7 mouse cellular contexts compared by ENCODE assay signal in genomic region chr8:125054436-125054810, GRCm38 (mm10). TPM values are rescaled to one million over a fixed set of nuclear protein-coding genes. Genes with fewer than 3 reads are reported as not detected.
DNase-seq lines count a peak whose midpoint lies in the region; ATAC-seq and TF ChIP-seq lines count a peak whose summit lies in the region.

No protein-coding gene starts in this region.

- H3K9ac ChIP-seq in embryonic facial prominence, embryonic 14.5 days (ENCODE audit: low read depth, low read length), result peak overlapping the region; percentile 80
- H3K9ac ChIP-seq in heart, embryonic 14.5 days (ENCODE audit: low read length), result peak overlapping the region; percentile 79
- peak overlapping the region; percentile 80 for H3K9ac ChIP-seq in kidney, embryonic 16.5 days (replicated peaks; ENCODE audit: low read length)

- TF ChIP-seq POLR2A in lung, adult 2 months (IDR thresholded peaks at IDR 0.05; ENCODE audit: borderline replicate concordance, extremely low read depth, low read depth, low read length), result peak; percentile 58; the same call in 1 of the 2 replicates

- 0% methylated on average over 21 of the region's 38 CpGs for WGBS in embryonic facial prominence, embryonic 14.5 days
- WGBS in heart, embryonic 14.5 days, result under 1% methylated on average over 36 of the region's 38 CpGs
- 0% methylated on average over 36 of the region's 38 CpGs for WGBS in kidney, embryonic 16.5 days
- WGBS in lung, adult 2 months, result under 1% methylated on average over 38 of the region's 38 CpGs

- ATAC-seq in CD4-positive, CD25-positive, alpha-beta regulatory T cell, adult 4 months, result peak; percentile 63
- peak; percentile 53 for ATAC-seq in embryonic facial prominence, embryonic 14.5 days (ENCODE audit: low read depth)
- peak; percentile 28 for ATAC-seq in heart, embryonic 14.5 days (ENCODE audit: insufficient number of reproducible peaks, insufficient read depth, low FRiP score, low read depth)
- ATAC-seq in kidney, embryonic 16.5 days (ENCODE audit: low FRiP score, low TSS enrichment), result peak; percentile 70
- peak; percentile 39; the same call in 1 of the 2 replicates for ATAC-seq in neutrophil, adult 5-6 weeks (ENCODE audit: extremely low read depth, insufficient number of reproducible peaks, low FRiP score, poor library complexity, severe bottlenecking)

- H3K4me1 ChIP-seq in embryonic facial prominence, embryonic 14.5 days (ENCODE audit: control insufficient read depth, insufficient read depth, low read length), result 0 out of 2 replicates have a peak, but pooled peaks cover 5% of the 10 kb centered on the region
- peaks cover 2 to 10% of the 10 kb centered on the region in 2 experiments; a peak in 3 of 4 replicates for H3K4me1 ChIP-seq in heart, embryonic 14.5 days (ENCODE audit: control insufficient read depth in 2 of 2, insufficient read depth in 2 of 2, low read length in 2 of 2)
- H3K4me1 ChIP-seq in kidney, embryonic 16.5 days (ENCODE audit: insufficient read depth, low read length), result peaks cover 11% of the 10 kb centered on the region
- no peaks in the 10 kb centered on the region for H3K4me1 ChIP-seq in lung, adult 2 months (ENCODE audit: control insufficient read depth, insufficient read depth, low read length)

- H3K27me3 ChIP-seq in embryonic facial prominence, embryonic 14.5 days (replicated peaks; ENCODE audit: control insufficient read depth, insufficient read depth, low read length), result peaks cover 25% of the 10 kb centered on the region
- H3K27me3 ChIP-seq in heart, embryonic 14.5 days (ENCODE audit: control insufficient read depth, insufficient read depth, low read length), result no peaks in the 10 kb centered on the region
- peaks cover 21% of the 10 kb centered on the region for H3K27me3 ChIP-seq in kidney, embryonic 16.5 days (ENCODE audit: insufficient read depth, low read length)

- peak overlapping the region; percentile 78 for H3K27ac ChIP-seq in embryonic facial prominence, embryonic 14.5 days (replicated peaks; ENCODE audit: low read depth, low read length)
- H3K27ac ChIP-seq in heart, embryonic 14.5 days (replicated peaks in 1 of 2; ENCODE audit: control insufficient read depth in 1 of 2, insufficient read depth in 1 of 2, low read depth in 2 of 2, low read length in 2 of 2), result peak overlapping the region; percentile 2 to 64; a peak in 3 of 4 replicates
- H3K27ac ChIP-seq in kidney, embryonic 16.5 days (ENCODE audit: low read length), result peak overlapping the region; percentile 78

- peak; percentile 80 for DNase-seq in MN1 (ENCODE audit: low spot score)
- DNase-seq in embryonic facial prominence, embryonic 14.5 days (ENCODE audit: low spot score), result peak; percentile 47
- peak; percentile 36 for DNase-seq in lung, adult 2 months

- H3K4me2 ChIP-seq in embryonic facial prominence, embryonic 14.5 days (ENCODE audit: low read depth, low read length), result peak overlapping the region; percentile 94
- peak overlapping the region; percentile 80 for H3K4me2 ChIP-seq in heart, embryonic 14.5 days (ENCODE audit: low read length)
- peak overlapping the region; percentile 95 for H3K4me2 ChIP-seq in kidney, embryonic 16.5 days (replicated peaks; ENCODE audit: low read depth, low read length)

- no peaks in the 10 kb centered on the region for H3K36me3 ChIP-seq in embryonic facial prominence, embryonic 14.5 days (ENCODE audit: control insufficient read depth, insufficient read depth, low read length)
- H3K36me3 ChIP-seq in heart, embryonic 14.5 days (ENCODE audit: control insufficient read depth, insufficient read depth, low read length), result no peaks in the 10 kb centered on the region
- H3K36me3 ChIP-seq in kidney, embryonic 16.5 days (ENCODE audit: insufficient read depth, low read length), result no peaks in the 10 kb centered on the region

- H3K9me3 ChIP-seq in embryonic facial prominence, embryonic 14.5 days (ENCODE audit: control insufficient read depth, low read length), result no peaks in the 10 kb centered on the region
- no peaks in the 10 kb centered on the region for H3K9me3 ChIP-seq in heart, embryonic 14.5 days (ENCODE audit: control insufficient read depth, low read length)
- H3K9me3 ChIP-seq in kidney, embryonic 16.5 days (ENCODE audit: low read length), result no peaks in the 10 kb centered on the region

- H3K4me3 ChIP-seq in embryonic facial prominence, embryonic 14.5 days (ENCODE audit: low read depth, low read length), result peak overlapping the region; percentile 77
- peak overlapping the region; percentile 55 to 60 for H3K4me3 ChIP-seq in heart, embryonic 14.5 days (ENCODE audit: control insufficient read depth in 1 of 2, insufficient read depth in 1 of 2, low read depth in 1 of 2, low read length in 2 of 2)
- H3K4me3 ChIP-seq in kidney, embryonic 16.5 days (ENCODE audit: low read length), result peak overlapping the region; percentile 74
- H3K4me3 ChIP-seq in lung, adult 2 months (replicated peaks; ENCODE audit: extremely low read depth, low read depth, low read length), result peak overlapping the region; percentile 81

- TF ChIP-seq CTCF in lung, adult 2 months (IDR thresholded peaks at IDR 0.05; ENCODE audit: insufficient read depth, low read length), result no peak

RNA-seq across cellular contexts. Expression of gene Disc1, which starts 0.4 kb away (rescaled TPM):
- under 1 TPM in 1 of 2 experiments, not detected in 1; 0.19 TPM for polyA plus RNA-seq in CD4-positive, CD25-positive, alpha-beta regulatory T cell, adult 4 months (2017; shearing (Covaris generic))
- polyA plus RNA-seq in embryonic facial prominence, embryonic 14.5 days (2014; fragmentation: Nextera tagmentation; extraction: Ambion mirVana), result 1.5 and 1.6 TPM in 2 replicates
- 2.0 and 4.2 TPM in 2 replicates for polyA plus RNA-seq in heart, embryonic 14.5 days (2014; fragmentation: Nextera tagmentation; extraction: Ambion mirVana)
- polyA plus RNA-seq in kidney, embryonic 16.5 days (2015; fragmentation: Nextera tagmentation; extraction: Ambion mirVana), result 2.1 and 3.2 TPM in 2 replicates
- polyA plus RNA-seq in lung, adult 2 months (2012; rRNA removed), result 1.1 and 1.4 TPM in 2 replicates
- 0.37 and 0.93 TPM in 2 replicates for total RNA-seq in neutrophil, adult 5-6 weeks (2017)

RNA-seq across cellular contexts. Expression of gene Tsnax, which starts 41.6 kb away (rescaled TPM):
- polyA plus RNA-seq in CD4-positive, CD25-positive, alpha-beta regulatory T cell, adult 4 months (2017; shearing (Covaris generic)), result 10 to 100 TPM; 68.3 to 82.6 TPM
- 130 and 138 TPM in 2 replicates for polyA plus RNA-seq in embryonic facial prominence, embryonic 14.5 days (2014; fragmentation: Nextera tagmentation; extraction: Ambion mirVana)
- polyA plus RNA-seq in heart, embryonic 14.5 days (2014; fragmentation: Nextera tagmentation; extraction: Ambion mirVana), result 92.4 and 97.7 TPM in 2 replicates
- 123 and 129 TPM in 2 replicates for polyA plus RNA-seq in kidney, embryonic 16.5 days (2015; fragmentation: Nextera tagmentation; extraction: Ambion mirVana)
- polyA plus RNA-seq in lung, adult 2 months (2012; rRNA removed), result 29.1 and 40.2 TPM in 2 replicates
- 51.6 and 53.2 TPM in 2 replicates for total RNA-seq in neutrophil, adult 5-6 weeks (2017)

Comparison
In these comparisons a context has a peak if more than half of its experiments do, and no peak if none do; other contexts are left out.
1. Peak in every context shown above with its lines: DNase-seq, ATAC-seq, H3K4me3 ChIP-seq and H3K27ac ChIP-seq.